Mouse (Mus musculus) forebrain, embryonic 15.5 days (tissue): Measurements from ENCODE around the gene Ghrh. TPM values are rescaled to one million over a fixed set of nuclear protein-coding genes. Genes with fewer than 3 reads are reported as not detected.

Experiments used
- ATAC-seq: fragments of 200-750 bp; cut with Nextera tagmentation; replicated peaks from 2 replicates; pipeline ENCODE4 v1.8.0; 2017; ENCODE audit warnings: mild to moderate bottlenecking, moderate TSS enrichment, moderate library complexity
- H3K27ac ChIP-seq: fragments of 300-500 bp; sonication (generic); replicated peaks from 2 replicates; pipeline ENCODE4 v1.5.1; 2015; ENCODE audit warnings: mild to moderate bottlenecking, inconsistent platforms
- H3K27me3 ChIP-seq: fragments of 300-500 bp; sonication (generic); 2 replicates; pipeline ENCODE4 v1.6.1; 2015; ENCODE audit warnings: inconsistent platforms
- H3K36me3 ChIP-seq: fragments of 300-500 bp; sonication (generic); 2 replicates; pipeline ENCODE4 v1.6.1; 2015; ENCODE audit warnings: mild to moderate bottlenecking, inconsistent platforms
- H3K4me1 ChIP-seq: fragments of 300-500 bp; sonication (generic); 2 replicates; pipeline ENCODE4 v1.6.1; 2015; ENCODE audit warnings: inconsistent platforms
- H3K4me2 ChIP-seq: fragments of 300-500 bp; sonication (generic); replicated peaks from 2 replicates; pipeline ENCODE4 v1.6.1; 2015; ENCODE audit warnings: mild to moderate bottlenecking, inconsistent platforms
- H3K4me3 ChIP-seq: fragments of 300-500 bp; sonication (generic); 2 replicates; pipeline ENCODE4 v1.5.1; 2015; ENCODE audit warnings: mild to moderate bottlenecking, inconsistent platforms
- H3K9ac ChIP-seq: fragments of 300-500 bp; sonication (generic); replicated peaks from 2 replicates; pipeline ENCODE4 v1.6.1; 2015; ENCODE audit warnings: mild to moderate bottlenecking, inconsistent platforms
- H3K9me3 ChIP-seq: fragments of 300-500 bp; sonication (generic); 2 replicates; pipeline ENCODE4 v1.6.1; 2016; ENCODE audit warnings: inconsistent platforms
- WGBS: fragments of 180-500 bp; shearing (Covaris S2); methylation state at CpG from one replicate; pipeline ENCODE4 v1.1.7; 2015; ENCODE audit warnings: mixed read lengths; 5-methylcytosine and 5-hydroxymethylcytosine counted together
- polyA plus RNA-seq: library from polyadenylated mRNA; unstranded; fragments of >200 nt; fragmentation: Nextera tagmentation; extraction: Ambion mirVana; gene quantifications from 2 replicates; pipeline ENCODE4 v1.2.1, GENCODE M21; 2015

The Ghrh gene
- polyA plus RNA-seq, 1 experiment from 2014 or later = 2.0 TPM

DNA sequence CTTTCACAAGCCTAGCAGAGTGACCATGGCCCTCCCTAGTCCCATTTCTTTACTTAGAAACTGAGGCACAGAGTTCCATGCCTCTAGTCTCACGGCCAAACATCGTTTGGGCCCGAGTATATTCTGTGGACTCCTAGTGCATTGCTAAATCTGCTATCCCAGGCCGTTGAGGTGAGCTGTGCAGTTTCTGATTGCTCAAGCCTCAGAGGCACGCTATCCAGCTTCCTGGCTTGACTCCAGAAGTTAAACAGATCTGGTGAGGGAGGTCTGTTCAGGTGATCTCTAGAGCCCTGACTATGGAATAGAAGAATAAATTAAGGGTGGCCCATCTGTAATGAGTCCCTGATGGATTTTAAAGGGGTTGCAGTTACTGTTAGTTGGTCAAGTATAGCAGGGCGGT lies 30.1 kb downstream of the Ghrh start:
- H3K36me3 ChIP-seq = peaks cover 57% of the 10 kb centered on the region
- H3K4me1 ChIP-seq = peaks cover 72% of the 10 kb centered on the region
- no peaks in the 10 kb centered on the region for H3K27me3 ChIP-seq
- no peaks in the 10 kb centered on the region for H3K9me3 ChIP-seq
- H3K4me2 ChIP-seq = no peak overlapping the region
- 0 out of 2 replicates have a peak overlapping the region, but pooled peaks have one; percentile 24 for H3K27ac ChIP-seq
- WGBS = 85% methylated on average over 6 of the region's 6 CpGs
- ATAC-seq = no peak
- no peak overlapping the region for H3K9ac ChIP-seq
- H3K4me3 ChIP-seq = no peak overlapping the region

DNA sequence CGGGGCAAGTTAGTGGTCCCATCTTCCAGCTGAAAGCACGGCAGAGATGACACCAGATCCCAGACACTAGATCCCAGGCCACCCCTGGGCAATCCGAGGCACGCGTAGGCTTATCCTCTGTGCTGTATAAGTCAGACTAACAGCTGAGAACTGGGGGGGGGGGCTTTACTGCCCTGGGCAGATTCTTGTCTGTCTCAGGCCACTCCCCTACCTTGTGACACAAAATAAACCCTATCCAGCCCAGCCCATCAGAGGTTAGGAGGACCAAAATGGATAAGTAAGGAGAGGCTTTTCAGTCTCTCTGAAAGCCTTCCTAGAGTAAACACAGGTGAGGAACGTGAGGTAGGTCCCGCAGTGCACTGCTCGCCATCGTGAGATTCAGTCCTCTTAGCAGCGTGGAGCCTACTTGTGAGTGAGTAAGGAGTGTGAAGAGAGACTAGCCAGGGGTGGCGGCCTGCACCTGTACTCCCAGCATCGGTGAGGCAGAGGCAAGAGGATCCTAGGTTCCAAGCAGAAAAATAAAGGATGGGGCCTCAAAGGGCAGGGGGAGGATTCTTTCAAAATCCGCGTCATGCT lies 30.9 kb downstream of the Ghrh start:
- peaks cover 60% of the 10 kb centered on the region for H3K36me3 ChIP-seq
- 86% methylated on average over 14 of the region's 14 CpGs for WGBS
- ATAC-seq = no peak
- no peak overlapping the region for H3K4me2 ChIP-seq
- no peak overlapping the region for H3K4me3 ChIP-seq
- no peaks in the 10 kb centered on the region for H3K9me3 ChIP-seq
- H3K27me3 ChIP-seq = no peaks in the 10 kb centered on the region
- H3K27ac ChIP-seq = peak overlapping the region; percentile 51
- H3K4me1 ChIP-seq = peaks cover 64% of the 10 kb centered on the region
- H3K9ac ChIP-seq = no peak overlapping the region

DNA sequence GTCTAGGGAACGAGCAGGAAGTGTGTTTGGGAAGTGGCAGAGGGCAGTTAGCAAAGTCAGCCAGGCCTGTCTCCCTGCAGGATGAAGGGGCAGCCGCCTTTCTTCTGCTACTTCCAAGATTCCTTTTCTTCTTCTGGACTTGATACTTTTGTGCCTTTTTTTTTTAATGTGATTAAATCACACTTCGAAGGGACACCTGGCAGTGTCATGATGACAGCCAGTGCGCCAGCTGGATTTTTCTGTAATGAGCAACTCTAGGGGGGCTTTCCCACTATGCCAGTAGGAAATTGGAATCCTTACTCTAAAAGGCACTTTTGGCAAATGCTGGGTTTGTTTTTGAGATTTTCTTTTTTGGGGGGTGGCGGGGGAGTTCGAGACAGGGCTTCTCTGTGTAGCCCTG lies 31.8 kb downstream of the Ghrh start:
- 67% methylated on average over 6 of the region's 6 CpGs for WGBS
- Histone ChIP-seq H3K4me3 (no peak overlapping the region), H3K36me3 (peaks cover 56% of the 10 kb centered on the region), H3K4me1 (peaks cover 56% of the 10 kb centered on the region), H3K27ac (peak overlapping the region; percentile 51), H3K27me3 (no peaks in the 10 kb centered on the region), H3K9me3 (no peaks in the 10 kb centered on the region), H3K9ac (no peak overlapping the region), H3K4me2 (no peak overlapping the region)
- no peak for ATAC-seq

- Histone ChIP-seq H3K9ac (no peak overlapping the region), H3K36me3 (peaks cover 54% of the 10 kb centered on the region), H3K9me3 (no peaks in the 10 kb centered on the region), H3K4me2 (no peak overlapping the region), H3K4me3 (no peak overlapping the region), H3K27ac (peak overlapping the region; percentile 51; the same call in 1 of the 2 replicates), H3K27me3 (no peaks in the 10 kb centered on the region), H3K4me1 (peaks cover 51% of the 10 kb centered on the region)
- no peak for ATAC-seq
- WGBS = 40% methylated on average over 7 of the region's 7 CpGs
These were observed 33.0 kb downstream of the Ghrh start for GRCm38 (mm10) chr2:157314310-157314709.

GRCm38 (mm10) chr2:157313718-157314117 lies 33.6 kb downstream of the Ghrh start:
- WGBS = 36% methylated on average over 3 of the region's 3 CpGs
- H3K9me3 ChIP-seq = no peaks in the 10 kb centered on the region
- H3K27me3 ChIP-seq = no peaks in the 10 kb centered on the region
- no peak overlapping the region for H3K4me3 ChIP-seq
- no peak overlapping the region for H3K9ac ChIP-seq
- H3K27ac ChIP-seq = peak overlapping the region; percentile 51
- H3K4me2 ChIP-seq = no peak overlapping the region
- 0 out of 2 replicates have a peak, but pooled peaks have one; percentile 51 for ATAC-seq
- H3K4me1 ChIP-seq = peaks cover 54% of the 10 kb centered on the region
- peaks cover 53% of the 10 kb centered on the region for H3K36me3 ChIP-seq

- H3K27ac ChIP-seq = no peak overlapping the region
- H3K4me2 ChIP-seq = no peak overlapping the region
- H3K9ac ChIP-seq = no peak overlapping the region
- H3K36me3 ChIP-seq = peaks cover 32% of the 10 kb centered on the region
- ATAC-seq = no peak
- WGBS = 83% methylated on average over 6 of the region's 6 CpGs
- H3K4me3 ChIP-seq = no peak overlapping the region
- H3K4me1 ChIP-seq = peaks cover 62% of the 10 kb centered on the region
- H3K27me3 ChIP-seq = no peaks in the 10 kb centered on the region
- no peaks in the 10 kb centered on the region for H3K9me3 ChIP-seq
These were observed 36.2 kb downstream of the Ghrh start for GRCm38 (mm10) chr2:157310963-157311637.

DNA sequence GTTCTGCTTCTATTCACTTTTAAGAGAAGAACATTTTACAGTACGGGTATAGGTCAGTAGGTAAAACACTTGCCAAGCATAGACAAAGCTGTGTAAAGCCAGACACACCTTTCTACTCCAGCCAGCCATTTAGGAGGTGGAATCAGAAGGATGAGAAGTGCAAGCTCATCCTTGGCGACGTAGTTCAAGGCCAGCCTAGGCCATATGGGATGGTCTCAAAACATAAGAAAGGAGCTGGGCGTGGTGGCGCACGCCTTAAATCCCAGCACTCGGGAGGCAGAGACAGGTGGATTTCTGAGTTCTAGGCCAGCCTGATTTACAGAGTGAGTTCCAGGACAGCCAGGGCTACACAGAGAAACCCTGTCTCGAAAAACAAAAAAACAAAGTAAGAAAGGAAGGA lies 37.7 kb downstream of the Ghrh start:
- Histone ChIP-seq H3K4me3 (no peak overlapping the region), H3K4me1 (peaks cover 54% of the 10 kb centered on the region), H3K27me3 (no peaks in the 10 kb centered on the region), H3K4me2 (no peak overlapping the region), H3K36me3 (peaks cover 23% of the 10 kb centered on the region), H3K9ac (no peak overlapping the region), H3K9me3 (no peaks in the 10 kb centered on the region), H3K27ac (no peak overlapping the region)
- no peak for ATAC-seq
- 96% methylated on average over 8 of the region's 8 CpGs for WGBS

GRCm38 (mm10) chr2:157308273-157308917 lies 38.9 kb downstream of the Ghrh start:
- Histone ChIP-seq H3K27me3 (no peaks in the 10 kb centered on the region), H3K4me3 (no peak overlapping the region), H3K4me1 (peaks cover 41% of the 10 kb centered on the region), H3K9ac (no peak overlapping the region), H3K4me2 (no peak overlapping the region), H3K36me3 (peaks cover 30% of the 10 kb centered on the region), H3K9me3 (no peaks in the 10 kb centered on the region), H3K27ac (peak overlapping the region; percentile 53)
- 37% methylated on average over 2 of the region's 2 CpGs for WGBS
- ATAC-seq = no peak

GRCm38 (mm10) chr2:157307715-157308265 lies 39.5 kb downstream of the Ghrh start:
- Histone ChIP-seq H3K27me3 (no peaks in the 10 kb centered on the region), H3K9me3 (no peaks in the 10 kb centered on the region), H3K27ac (peak overlapping the region; percentile 53), H3K9ac (no peak overlapping the region), H3K4me2 (no peak overlapping the region), H3K4me3 (no peak overlapping the region), H3K36me3 (peaks cover 31% of the 10 kb centered on the region), H3K4me1 (peaks cover 39% of the 10 kb centered on the region)
- 41% methylated on average over 4 of the region's 4 CpGs for WGBS
- peak; percentile 26; the same call in 1 of the 2 replicates for ATAC-seq

DNA sequence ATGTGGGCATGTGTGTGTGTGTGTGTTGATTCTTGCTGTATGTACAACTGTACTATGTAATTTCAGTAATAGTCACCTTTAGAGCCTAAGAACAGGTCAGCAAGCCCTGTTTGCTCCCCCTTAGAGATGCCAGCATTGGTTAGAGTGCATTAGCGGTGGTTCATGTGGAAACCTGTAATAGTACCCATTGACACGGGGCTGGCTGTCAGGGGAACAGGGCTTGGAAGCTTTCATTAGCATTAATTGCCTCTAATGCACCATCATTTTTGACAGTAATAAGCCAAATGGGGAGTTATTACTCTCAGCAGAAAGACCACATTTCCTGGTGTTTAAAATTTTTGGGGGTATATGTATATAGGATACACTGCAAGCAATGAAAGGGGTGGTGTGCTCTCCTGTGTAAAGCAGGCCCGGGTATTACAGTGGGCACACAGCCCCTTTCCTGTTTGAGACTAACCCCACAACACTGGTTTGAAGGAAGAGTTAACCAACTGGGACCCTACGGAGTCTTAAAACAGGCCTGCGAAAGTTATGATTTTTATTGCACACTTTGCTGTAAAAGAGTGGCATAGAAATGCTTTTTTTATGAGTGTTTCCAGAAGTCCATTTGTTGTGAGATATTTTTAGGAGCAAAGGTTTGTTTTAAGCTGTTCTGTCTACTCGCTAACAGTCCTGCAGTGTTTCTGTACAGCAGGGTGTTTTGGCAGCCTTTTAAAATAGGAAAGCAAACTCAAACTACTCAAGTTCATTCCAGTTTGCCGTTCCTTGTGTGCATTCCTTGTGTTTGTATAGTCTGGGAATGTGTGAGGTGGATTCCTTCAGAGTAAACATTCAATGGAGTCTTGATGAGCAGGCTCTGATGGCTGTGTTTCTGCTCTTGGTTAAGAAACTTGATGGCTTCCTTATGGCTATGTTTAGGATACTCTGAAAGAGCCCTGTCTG lies 40.9 kb downstream of the Ghrh start:
- Histone ChIP-seq H3K36me3 (peaks cover 32% of the 10 kb centered on the region), H3K4me2 (no peak overlapping the region), H3K9ac (no peak overlapping the region), H3K27ac (peak overlapping the region; percentile 53), H3K9me3 (no peaks in the 10 kb centered on the region), H3K27me3 (no peaks in the 10 kb centered on the region), H3K4me1 (peaks cover 34% of the 10 kb centered on the region), H3K4me3 (no peak overlapping the region)
- WGBS = 63% methylated on average over 7 of the region's 7 CpGs
- peak; percentile 60; the same call in 1 of the 2 replicates for ATAC-seq

GRCm38 (mm10) chr2:157303096-157303495 lies 44.2 kb downstream of the Ghrh start:
- no peaks in the 10 kb centered on the region for H3K27me3 ChIP-seq
- 21% methylated on average over 9 of the region's 9 CpGs for WGBS
- H3K9ac ChIP-seq = no peak overlapping the region
- peaks cover 56% of the 10 kb centered on the region for H3K36me3 ChIP-seq
- H3K4me3 ChIP-seq = no peak overlapping the region
- ATAC-seq = no peak
- H3K4me2 ChIP-seq = no peak overlapping the region
- H3K9me3 ChIP-seq = no peaks in the 10 kb centered on the region
- 0 out of 2 replicates have a peak overlapping the region, but pooled peaks have one; percentile 4 for H3K27ac ChIP-seq
- H3K4me1 ChIP-seq = peaks cover 25% of the 10 kb centered on the region
